Mouse (Mus musculus) heart, embryonic 11.5 days (tissue): ENCODE measurements at regions not wholly inside any gene's neighbourhood (a gene's known extent, or its start where the extent isn't known, plus 50 kb on each side); places are given as distances from the start of the nearest gene placed in this dataset.

Source experiments
- ATAC-seq: fragments of 200-750 bp; cut with Nextera tagmentation; replicated peaks from 2 replicates; pipeline ENCODE4 v1.8.0; 2017; ENCODE audit warnings: moderate library complexity; ENCODE audit not compliant: insufficient number of reproducible peaks, low FRiP score, low TSS enrichment
- H3K27ac ChIP-seq: fragments of 300-500 bp; sonication (generic); 2 replicates; pipeline ENCODE4 v1.5.1; 2014; ENCODE audit warnings: mild to moderate bottlenecking, low read depth, low read length
- H3K27me3 ChIP-seq: fragments of 300-500 bp; sonication (generic); 2 replicates; pipeline ENCODE4 v1.6.1; 2014; ENCODE audit warnings: mild to moderate bottlenecking, low read length, mixed read lengths; ENCODE audit not compliant: control insufficient read depth, insufficient read depth
- H3K36me3 ChIP-seq: fragments of 300-500 bp; sonication (generic); 2 replicates; pipeline ENCODE4 v1.6.1; 2014; ENCODE audit warnings: mild to moderate bottlenecking, low read length, moderate library complexity, mixed read lengths; ENCODE audit not compliant: control insufficient read depth, insufficient read depth
- H3K4me1 ChIP-seq: fragments of 300-500 bp; sonication (generic); 2 replicates; pipeline ENCODE4 v1.6.1; 2014; ENCODE audit warnings: low read length; ENCODE audit not compliant: control insufficient read depth, insufficient read depth
- H3K4me2 ChIP-seq: fragments of 300-500 bp; sonication (generic); 2 replicates; pipeline ENCODE4 v1.6.1; 2014; ENCODE audit warnings: mild to moderate bottlenecking, moderate library complexity
- H3K4me3 ChIP-seq: fragments of 300-500 bp; sonication (generic); 2 replicates; pipeline ENCODE4 v1.5.1; 2014; ENCODE audit warnings: low read depth, low read length
- H3K9ac ChIP-seq: fragments of 300-500 bp; sonication (generic); 2 replicates; pipeline ENCODE4 v1.6.1; 2014; ENCODE audit warnings: mild to moderate bottlenecking, low read depth, low read length, moderate library complexity
- H3K9me3 ChIP-seq: fragments of 300-500 bp; sonication (generic); replicated peaks from 2 replicates; pipeline ENCODE4 v1.6.1; 2016; ENCODE audit warnings: low read length; ENCODE audit not compliant: control insufficient read depth
- WGBS: fragments of 180-500 bp; shearing (Covaris S2); extraction: QIAGEN DNeasy Blood & Tissue Kit; methylation state at CpG from one replicate; pipeline ENCODE4 v1.1.7; 2014; ENCODE audit not compliant: insufficient replicate concordance; 5-methylcytosine and 5-hydroxymethylcytosine counted together

DNA sequence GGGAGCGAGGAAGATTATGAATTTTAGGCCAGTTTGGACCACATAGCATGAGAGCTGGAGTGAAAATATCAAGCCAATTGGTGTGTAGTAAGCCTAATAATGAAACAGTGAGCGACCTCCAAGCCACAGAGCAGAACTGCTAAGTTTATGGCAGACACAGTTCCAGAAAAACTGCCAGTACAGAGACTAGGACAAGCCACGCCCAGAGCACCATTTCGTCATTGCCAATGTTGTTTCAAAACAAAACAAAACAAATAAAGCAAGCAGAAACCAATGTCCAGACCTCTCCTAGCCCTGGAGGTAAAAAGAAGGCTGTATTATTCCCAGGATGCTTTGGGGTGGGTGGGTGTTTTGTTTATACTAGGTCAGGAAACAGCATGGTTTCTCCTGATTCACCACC lies 90.7 kb upstream of the Nxt1 start:
- H3K27me3 ChIP-seq = no peaks in the 10 kb centered on the region; the same call in 1 of the 2 replicates
- H3K9ac ChIP-seq = no peak overlapping the region
- ATAC-seq = no peak
- no peak overlapping the region for H3K27ac ChIP-seq
- H3K36me3 ChIP-seq = no peaks in the 10 kb centered on the region
- no peak overlapping the region for H3K4me3 ChIP-seq
- WGBS = 71% methylated on average over 4 of the region's 4 CpGs
- H3K4me1 ChIP-seq = no peaks in the 10 kb centered on the region
- H3K4me2 ChIP-seq = no peak overlapping the region
- no peaks in the 10 kb centered on the region for H3K9me3 ChIP-seq

DNA sequence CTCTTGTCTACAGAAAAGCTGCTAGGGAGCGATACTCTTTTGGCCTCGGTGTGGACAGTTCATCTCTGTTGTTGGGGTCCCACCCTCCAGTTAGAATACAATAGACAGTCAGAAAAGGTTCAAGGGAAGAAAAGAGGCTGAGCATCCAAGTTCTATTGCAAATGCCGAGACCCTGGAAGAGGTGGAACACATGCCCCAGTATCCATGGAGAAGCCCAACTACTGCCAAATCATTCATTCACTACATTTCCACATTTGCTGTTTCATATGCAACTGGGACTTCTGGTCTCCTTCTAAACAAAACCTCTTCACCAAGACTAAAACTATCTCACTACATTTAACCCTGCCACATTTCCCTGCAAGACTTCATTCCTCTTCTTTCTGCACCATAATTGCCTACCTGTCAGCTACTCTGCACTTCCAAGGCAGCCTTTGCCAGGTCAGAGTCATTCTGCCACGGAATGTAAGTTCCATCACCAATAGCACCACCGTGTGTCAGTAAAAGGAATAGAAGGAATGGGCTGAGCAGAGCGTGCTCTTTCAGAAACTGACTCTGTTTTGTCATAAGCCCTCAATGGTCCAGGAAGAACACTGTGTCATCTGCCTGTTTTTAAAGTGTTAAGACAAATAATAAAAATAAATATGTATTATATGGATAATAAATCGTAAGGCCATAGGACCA lies 92.0 kb upstream of the Nxt1 start:
- Histone ChIP-seq H3K9me3 (no peaks in the 10 kb centered on the region), H3K9ac (no peak overlapping the region), H3K36me3 (no peaks in the 10 kb centered on the region), H3K4me2 (no peak overlapping the region), H3K27me3 (no peaks in the 10 kb centered on the region; the same call in 1 of the 2 replicates), H3K27ac (no peak overlapping the region), H3K4me1 (no peaks in the 10 kb centered on the region), H3K4me3 (no peak overlapping the region)
- 39% methylated on average over 7 of the region's 7 CpGs for WGBS
- ATAC-seq = no peak

DNA sequence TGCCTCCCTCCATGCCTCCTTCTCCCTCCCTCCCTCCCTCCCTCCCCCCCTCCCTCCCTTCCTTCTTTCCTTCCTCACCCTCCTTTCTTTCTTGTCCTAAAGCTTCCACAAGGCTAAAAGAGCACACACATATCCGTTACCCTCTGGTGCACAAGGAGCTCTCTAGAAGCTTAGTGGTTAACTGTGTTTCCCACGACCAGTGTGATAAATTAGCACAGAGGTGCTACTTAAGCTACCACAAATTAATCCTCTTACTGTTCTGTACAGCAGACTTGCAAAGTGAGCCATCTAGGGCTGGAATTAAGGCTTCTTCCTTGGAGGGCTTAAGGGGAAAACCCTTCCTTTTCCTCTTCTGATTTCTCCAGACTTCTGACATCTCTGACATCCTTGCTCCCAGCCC lies 92.8 kb upstream of the Nxt1 start:
- H3K27me3 ChIP-seq = no peaks in the 10 kb centered on the region; the same call in 1 of the 2 replicates
- H3K9ac ChIP-seq = no peak overlapping the region
- WGBS = 29% methylated on average over 2 of the region's 2 CpGs
- no peak overlapping the region for H3K4me3 ChIP-seq
- no peaks in the 10 kb centered on the region for H3K36me3 ChIP-seq
- H3K4me1 ChIP-seq = no peaks in the 10 kb centered on the region
- H3K27ac ChIP-seq = no peak overlapping the region
- H3K4me2 ChIP-seq = no peak overlapping the region
- H3K9me3 ChIP-seq = no peaks in the 10 kb centered on the region
- ATAC-seq = no peak

- H3K4me3 ChIP-seq = no peak overlapping the region
- H3K36me3 ChIP-seq = no peaks in the 10 kb centered on the region
- H3K4me1 ChIP-seq = no peaks in the 10 kb centered on the region
- WGBS = 70% methylated on average over 5 of the region's 5 CpGs
- no peaks in the 10 kb centered on the region; the same call in 1 of the 2 replicates for H3K27me3 ChIP-seq
- H3K9me3 ChIP-seq = no peaks in the 10 kb centered on the region
- no peak overlapping the region for H3K9ac ChIP-seq
- H3K27ac ChIP-seq = no peak overlapping the region
- no peak overlapping the region for H3K4me2 ChIP-seq
- no peak for ATAC-seq
Measured at GRCm38 (mm10) chr2:148579027-148579426, 93.4 kb upstream of the Nxt1 start.

- no peak overlapping the region for H3K4me2 ChIP-seq
- ATAC-seq = no peak
- H3K27me3 ChIP-seq = no peaks in the 10 kb centered on the region; the same call in 1 of the 2 replicates
- H3K27ac ChIP-seq = no peak overlapping the region
- H3K9ac ChIP-seq = no peak overlapping the region
- 25% methylated on average over 2 of the region's 2 CpGs for WGBS
- H3K36me3 ChIP-seq = no peaks in the 10 kb centered on the region
- no peaks in the 10 kb centered on the region for H3K4me1 ChIP-seq
- no peaks in the 10 kb centered on the region for H3K9me3 ChIP-seq
- H3K4me3 ChIP-seq = no peak overlapping the region
Measured at GRCm38 (mm10) chr2:148578176-148578575, 94.2 kb upstream of the Nxt1 start.

GRCm38 (mm10) chr2:148575433-148575832 lies 97.0 kb upstream of the Nxt1 start:
- Histone ChIP-seq H3K36me3 (no peaks in the 10 kb centered on the region), H3K27me3 (no peaks in the 10 kb centered on the region), H3K9ac (no peak overlapping the region), H3K27ac (no peak overlapping the region), H3K4me2 (no peak overlapping the region), H3K4me1 (no peaks in the 10 kb centered on the region), H3K4me3 (no peak overlapping the region), H3K9me3 (no peaks in the 10 kb centered on the region)
- ATAC-seq = no peak
- 88% methylated on average over 3 of the region's 3 CpGs for WGBS

DNA sequence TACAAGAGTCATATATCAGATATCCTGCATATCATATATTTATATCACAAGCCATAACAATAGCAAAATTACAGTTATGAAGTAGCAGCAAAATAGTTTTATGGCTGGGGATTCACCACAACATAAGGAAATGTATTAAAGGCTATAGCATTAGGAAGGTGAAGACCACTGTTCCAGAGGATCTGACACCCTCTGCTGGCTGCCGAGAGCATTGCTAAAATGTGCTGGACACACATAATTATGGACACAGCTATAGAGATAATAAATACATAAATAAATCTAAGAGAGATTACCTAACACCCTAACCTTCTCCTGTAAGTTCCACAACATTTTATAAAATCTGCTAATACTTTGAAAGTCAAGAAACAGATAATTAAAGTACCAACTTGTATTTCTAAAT lies 100.2 kb upstream of the Nxt1 start:
- no peak overlapping the region for H3K9ac ChIP-seq
- WGBS = 18% methylated on average over 1 of the region's 1 CpGs
- no peaks in the 10 kb centered on the region for H3K9me3 ChIP-seq
- no peaks in the 10 kb centered on the region for H3K27me3 ChIP-seq
- H3K27ac ChIP-seq = no peak overlapping the region
- no peak for ATAC-seq
- no peaks in the 10 kb centered on the region for H3K4me1 ChIP-seq
- H3K4me3 ChIP-seq = no peak overlapping the region
- H3K4me2 ChIP-seq = no peak overlapping the region
- no peaks in the 10 kb centered on the region for H3K36me3 ChIP-seq

- Histone ChIP-seq H3K4me2 (no peak overlapping the region), H3K36me3 (no peaks in the 10 kb centered on the region), H3K9ac (no peak overlapping the region), H3K27ac (no peak overlapping the region), H3K4me3 (no peak overlapping the region), H3K4me1 (no peaks in the 10 kb centered on the region), H3K27me3 (no peaks in the 10 kb centered on the region), H3K9me3 (no peaks in the 10 kb centered on the region)
- 86% methylated on average over 1 of the region's 1 CpGs for WGBS
- no peak for ATAC-seq
Measured at GRCm38 (mm10) chr2:148571616-148572015, 100.8 kb upstream of the Nxt1 start.

GRCm38 (mm10) chr2:148571018-148571417 lies 101.4 kb upstream of the Nxt1 start:
- H3K36me3 ChIP-seq = no peaks in the 10 kb centered on the region

More at GRCm38 (mm10) chr2:148571018-148571417, 101.4 kb upstream of the Nxt1 start:
- H3K9ac ChIP-seq = no peak overlapping the region
- H3K4me1 ChIP-seq = no peaks in the 10 kb centered on the region
- H3K27ac ChIP-seq = no peak overlapping the region
- H3K9me3 ChIP-seq = no peaks in the 10 kb centered on the region
- H3K4me3 ChIP-seq = no peak overlapping the region
- H3K27me3 ChIP-seq = no peaks in the 10 kb centered on the region
- H3K4me2 ChIP-seq = no peak overlapping the region
- no peak for ATAC-seq
- 57% methylated on average over 5 of the region's 5 CpGs for WGBS
